Mouse (Mus musculus) heart, postnatal 4 days (tissue): ENCODE measurements at regions not wholly inside any gene's neighbourhood (a gene's known extent, or its start where the extent isn't known, plus 50 kb on each side); places are given as distances from the start of the nearest gene placed in this dataset.

Experiments
- DNase-seq: peaks from one replicate; pipeline ENCODE4 v3.0.0; 2021
- microRNA-seq, 2 experiments: library from miRNA; unstranded; fragments of <30 nt; microRNA quantifications; one replicate each; pipeline ENCODE4 v1.2.0; 2021 to 2022

GRCm38 (mm10) chr10:12248853-12249252 is 620.3 kb downstream of the Utrn start:
- DNase-seq: no peak

GRCm38 (mm10) chr10:12253274-12253673 is 615.9 kb downstream of the Utrn start:
- DNase-seq: no peak

GRCm38 (mm10) chr10:12285679-12286078 is 583.5 kb downstream of the Utrn start:
- no peak for DNase-seq

GRCm38 (mm10) chr10:12298887-12299286 is 570.3 kb downstream of the Utrn start:
- no peak for DNase-seq

GRCm38 (mm10) chr10:12302396-12302795 is 566.8 kb downstream of the Utrn start:
- no peak for DNase-seq

GRCm38 (mm10) chr10:12320311-12320710 is 548.9 kb downstream of the Utrn start:
- no peak for DNase-seq

Small RNA genes in the stretch of these regions (microRNA-seq; reads per million reads assigned to microRNA genes)
- gene Gm22194: 0 reads per million in 2 experiments
